9 mouse cellular contexts compared by ENCODE assay signal in the genomic region with DNA sequence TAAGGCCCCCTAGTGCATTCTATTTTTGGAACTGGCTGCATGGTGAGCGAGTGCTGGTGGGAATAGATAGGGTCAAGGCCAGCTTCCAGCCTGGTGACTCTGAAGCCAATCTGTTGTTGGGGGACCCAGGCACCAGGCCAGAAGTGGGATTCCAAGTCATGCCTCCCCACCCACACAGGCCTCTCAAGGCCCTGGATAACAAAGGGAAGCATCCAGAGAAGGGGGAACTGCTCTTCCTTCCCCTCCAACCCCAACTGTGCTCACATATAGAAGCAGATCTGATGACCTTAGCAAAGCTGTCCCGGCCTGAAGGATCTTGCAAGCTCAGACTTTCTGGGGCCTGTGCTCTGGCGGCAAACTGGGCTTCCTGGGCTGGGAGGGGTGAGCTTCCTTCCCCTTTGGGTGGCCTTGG. TPM values are rescaled to one million over a fixed set of nuclear protein-coding genes. Genes with fewer than 3 reads are reported as not detected.
DNase-seq lines count a peak whose midpoint lies in the region; ATAC-seq lines count a peak whose summit lies in the region.
"Had no signal": no experiment of that assay in that cellular context is flagged by ENCODE, and none has a peak within 500 bp of the region (broad histone marks: within the 10 kb centered on the region; RNA-seq: fewer than 3 reads in every experiment).

No protein-coding gene starts in this region.

- no peaks in the 10 kb centered on the region for H3K4me1 ChIP-seq in embryonic facial prominence, embryonic 14.5 days (ENCODE audit: control insufficient read depth, insufficient read depth, low read length)
- H3K4me1 ChIP-seq in embryonic facial prominence, embryonic 10.5 days: no peaks in the 10 kb centered on the region
- peaks cover 8% of the 10 kb centered on the region for H3K4me1 ChIP-seq in heart, embryonic 10.5 days
- H3K4me1 ChIP-seq in forebrain, embryonic 10.5 days: no peaks in the 10 kb centered on the region
- H3K4me1 ChIP-seq in neural tube, embryonic 15.5 days: no peaks in the 10 kb centered on the region
- H3K4me1 ChIP-seq: neural tube, embryonic 12.5 days had no signal

- H3K9me3 ChIP-seq in embryonic facial prominence, embryonic 14.5 days (ENCODE audit: control insufficient read depth, low read length): 0 out of 2 replicates have a peak, but pooled peaks cover 4% of the 10 kb centered on the region
- no peaks in the 10 kb centered on the region for H3K9me3 ChIP-seq in embryonic facial prominence, embryonic 10.5 days
- no peaks in the 10 kb centered on the region; the same call in 1 of the 2 replicates for H3K9me3 ChIP-seq in heart, embryonic 10.5 days
- H3K9me3 ChIP-seq in forebrain, embryonic 10.5 days: no peaks in the 10 kb centered on the region; the same call in 1 of the 2 replicates
- H3K9me3 ChIP-seq in neural tube, embryonic 15.5 days (replicated peaks): no peaks in the 10 kb centered on the region
- H3K9me3 ChIP-seq: neural tube, embryonic 12.5 days had no signal

- H3K27ac ChIP-seq in embryonic facial prominence, embryonic 14.5 days (replicated peaks; ENCODE audit: low read depth, low read length): no peak overlapping the region
- H3K27ac ChIP-seq in embryonic facial prominence, embryonic 10.5 days (replicated peaks): no peak overlapping the region
- H3K27ac ChIP-seq in heart, embryonic 10.5 days: peak overlapping the region; percentile 52; the same call in 1 of the 2 replicates
- H3K27ac ChIP-seq in forebrain, embryonic 10.5 days: no peak overlapping the region
- H3K27ac ChIP-seq in neural tube, embryonic 15.5 days (replicated peaks): no peak overlapping the region
- H3K27ac ChIP-seq: neural tube, embryonic 12.5 days had no signal

- H3K4me3 ChIP-seq in embryonic facial prominence, embryonic 14.5 days (ENCODE audit: low read depth, low read length): no peak overlapping the region
- no peak overlapping the region for H3K4me3 ChIP-seq in embryonic facial prominence, embryonic 10.5 days
- H3K4me3 ChIP-seq in heart, embryonic 10.5 days: no peak overlapping the region
- H3K4me3 ChIP-seq in forebrain, embryonic 10.5 days: no peak overlapping the region
- H3K4me3 ChIP-seq in neural tube, embryonic 15.5 days (replicated peaks): no peak overlapping the region
- H3K4me3 ChIP-seq: neural tube, embryonic 12.5 days had no signal

- H3K36me3 ChIP-seq in embryonic facial prominence, embryonic 14.5 days (ENCODE audit: control insufficient read depth, insufficient read depth, low read length): no peaks in the 10 kb centered on the region
- no peaks in the 10 kb centered on the region for H3K36me3 ChIP-seq in embryonic facial prominence, embryonic 10.5 days (replicated peaks)
- no peaks in the 10 kb centered on the region for H3K36me3 ChIP-seq in heart, embryonic 10.5 days
- no peaks in the 10 kb centered on the region for H3K36me3 ChIP-seq in forebrain, embryonic 10.5 days (replicated peaks)
- H3K36me3 ChIP-seq in neural tube, embryonic 15.5 days: no peaks in the 10 kb centered on the region
- H3K36me3 ChIP-seq: neural tube, embryonic 12.5 days had no signal

- no peak overlapping the region for H3K9ac ChIP-seq in embryonic facial prominence, embryonic 14.5 days (ENCODE audit: low read depth, low read length)
- H3K9ac ChIP-seq in neural tube, embryonic 15.5 days (replicated peaks): no peak overlapping the region
- H3K9ac ChIP-seq: neural tube, embryonic 12.5 days had no signal

- no peaks in the 10 kb centered on the region for H3K27me3 ChIP-seq in embryonic facial prominence, embryonic 14.5 days (replicated peaks; ENCODE audit: control insufficient read depth, insufficient read depth, low read length)
- H3K27me3 ChIP-seq in embryonic facial prominence, embryonic 10.5 days (replicated peaks; ENCODE audit: low read depth, poor library complexity, severe bottlenecking): no peaks in the 10 kb centered on the region
- no peaks in the 10 kb centered on the region for H3K27me3 ChIP-seq in heart, embryonic 10.5 days (ENCODE audit: insufficient read depth, poor library complexity, severe bottlenecking)
- H3K27me3 ChIP-seq in forebrain, embryonic 10.5 days (ENCODE audit: poor library complexity, severe bottlenecking): no peaks in the 10 kb centered on the region
- no peaks in the 10 kb centered on the region for H3K27me3 ChIP-seq in neural tube, embryonic 15.5 days (replicated peaks)
- H3K27me3 ChIP-seq: neural tube, embryonic 12.5 days had no signal

- no peak overlapping the region for H3K4me2 ChIP-seq in embryonic facial prominence, embryonic 14.5 days (ENCODE audit: low read depth, low read length)
- no peak overlapping the region for H3K4me2 ChIP-seq in neural tube, embryonic 15.5 days
- H3K4me2 ChIP-seq: neural tube, embryonic 12.5 days had no signal

- WGBS in embryonic facial prominence, embryonic 14.5 days: 78% methylated on average over 3 of the region's 3 CpGs
- WGBS in embryonic facial prominence, embryonic 10.5 days: 81% methylated on average over 3 of the region's 3 CpGs
- WGBS in heart, embryonic 10.5 days: 45% methylated on average over 3 of the region's 3 CpGs
- 81% methylated on average over 3 of the region's 3 CpGs for WGBS in forebrain, embryonic 10.5 days
- 79% methylated on average over 3 of the region's 3 CpGs for WGBS in neural tube, embryonic 15.5 days

- ATAC-seq in embryonic facial prominence, embryonic 14.5 days (ENCODE audit: low read depth): no peak
- no peak for ATAC-seq in neural tube, embryonic 15.5 days (ENCODE audit: low FRiP score)
- ATAC-seq in inflammation-experienced regulatory T-cells, adult 6 months: no peak

- DNase-seq in embryonic facial prominence, embryonic 14.5 days (ENCODE audit: low spot score): peak; percentile 23
- DNase-seq in embryonic facial prominence, embryonic 10.5 days (ENCODE audit: low spot score): no peak
- DNase-seq in adrenal gland, adult 8-10 months: peak; percentile 13
- no peak for DNase-seq in heart, embryonic 10.5 days (ENCODE audit: low spot score)
- peak; percentile 27 for DNase-seq in liver
- no peak for DNase-seq in forebrain, embryonic 10.5 days (ENCODE audit: extremely low spot score, low spot score)

RNA-seq across cellular contexts. Expression of a gene that starts 57.5 kb away (rescaled TPM):
- 14.3 and 14.8 TPM in 2 replicates for polyA plus RNA-seq in embryonic facial prominence, embryonic 14.5 days (2014; fragmentation: Nextera tagmentation; extraction: Ambion mirVana)
- polyA plus RNA-seq in embryonic facial prominence, embryonic 10.5 days (2016; fragmentation: Nextera tagmentation; extraction: Ambion mirVana): 2.3 and 2.7 TPM in 2 replicates
- total RNA-seq in adrenal gland, adult 8-10 months (2022): 10 to 100 TPM; 21.3 to 29.8 (median 21.9) TPM
- 1.2 and 2.1 TPM in 2 replicates for polyA plus RNA-seq in heart, embryonic 10.5 days (2016; fragmentation: Nextera tagmentation; extraction: Ambion mirVana)
- polyA plus RNA-seq in forebrain, embryonic 10.5 days (2016; fragmentation: Nextera tagmentation; extraction: Ambion mirVana): 2.0 and 2.1 TPM in 2 replicates
- 11.7 and 12.8 TPM in 2 replicates for polyA plus RNA-seq in neural tube, embryonic 15.5 days (2015; fragmentation: Nextera tagmentation; extraction: Ambion mirVana)
- polyA plus RNA-seq in inflammation-experienced regulatory T-cells, adult 6 months (2017; shearing (Covaris generic)): 100 to 1,000 TPM; 109 to 129 (median 126) TPM

Comparison
In these comparisons a context has a peak if more than half of its experiments do, and no peak if none do; other contexts are left out.
1. DNase-seq: peak in embryonic facial prominence, embryonic 14.5 days (single experiment), adrenal gland, adult 8-10 months (single experiment) and liver (single experiment); none in embryonic facial prominence, embryonic 10.5 days (single experiment), heart, embryonic 10.5 days (single experiment) and forebrain, embryonic 10.5 days (single experiment).